8 mouse cellular contexts compared by ENCODE assay signal in genomic region chr11:62550727-62551225, GRCm38 (mm10). TPM values are rescaled to one million over a fixed set of nuclear protein-coding genes. Genes with fewer than 3 reads are reported as not detected.
DNase-seq lines count a peak whose midpoint lies in the region; ATAC-seq and TF ChIP-seq lines count a peak whose summit lies in the region.

Gene Ubb (plus strand): TSS chr11:62551171.

- TF ChIP-seq RAD21 in CH12.LX (IDR thresholded peaks at IDR 0.05; ENCODE audit: low read depth, low read length) = no peak

- peaks cover 5 to 35% of the 10 kb centered on the region in 2 experiments for H3K4me1 ChIP-seq in CH12.LX (ENCODE audit: control insufficient read depth in 1 of 2, insufficient read depth in 2 of 2)
- H3K4me1 ChIP-seq in forebrain, embryonic 12.5 days = peaks cover 40% of the 10 kb centered on the region
- peaks cover 26% of the 10 kb centered on the region for H3K4me1 ChIP-seq in heart, postnatal 0 days (ENCODE audit: control insufficient read depth, insufficient read depth)
- peaks cover 28% of the 10 kb centered on the region for H3K4me1 ChIP-seq in liver, embryonic 16.5 days (ENCODE audit: control insufficient read depth, low read depth, low read length)
- peaks cover 45% of the 10 kb centered on the region for H3K4me1 ChIP-seq in neural tube, embryonic 13.5 days (replicated peaks)
- H3K4me1 ChIP-seq in testis, adult 2 months (ENCODE audit: control insufficient read depth, insufficient read depth, low read length) = 0 out of 2 replicates have a peak, but pooled peaks cover 2% of the 10 kb centered on the region

- peak within 1 kb of the TSS; percentile 55 for H3K4me2 ChIP-seq in CH12.LX (ENCODE audit: insufficient read depth, low read depth, poor library complexity, severe bottlenecking)
- peak within 1 kb of the TSS; percentile 55 for H3K4me2 ChIP-seq in forebrain, embryonic 12.5 days
- H3K4me2 ChIP-seq in heart, postnatal 0 days (ENCODE audit: low read depth, low read length) = peak within 1 kb of the TSS; percentile 94
- H3K4me2 ChIP-seq in liver, embryonic 16.5 days (ENCODE audit: low read depth, low read length) = peak within 1 kb of the TSS; percentile 93
- peak within 1 kb of the TSS; percentile 83 for H3K4me2 ChIP-seq in neural tube, embryonic 13.5 days

- TF ChIP-seq CTCF in CH12.LX (conservative IDR thresholded peaks at IDR 0.05 in 1 of 2, IDR thresholded peaks at IDR 0.05 in 1 of 2; ENCODE audit: low read depth in 2 of 2, low read length in 2 of 2) = no peak
- no peak for TF ChIP-seq CTCF in heart, postnatal 0 days (IDR thresholded peaks at IDR 0.05; ENCODE audit: low read depth)
- TF ChIP-seq CTCF in testis, adult 2 months (IDR thresholded peaks at IDR 0.05; ENCODE audit: control insufficient read depth, insufficient read depth, insufficient replicate concordance, low read depth, low read length) = no peak

- peak; percentile 100 for DNase-seq in CH12.LX (ENCODE audit: extremely low read depth)
- DNase-seq in c-Kit-positive CD71-positive TER-119-positive erythroid progenitor cells, embryonic 14.5 days (ENCODE audit: low spot score) = peak; percentile 99
- peak; percentile 100 for DNase-seq in heart, postnatal 0 days (ENCODE audit: low spot score)
- DNase-seq in kidney, postnatal 4 days = peak; percentile 99 to 100

- H3K9me3 ChIP-seq in CH12.LX (replicated peaks; ENCODE audit: low read length) = no peaks in the 10 kb centered on the region
- H3K9me3 ChIP-seq in forebrain, embryonic 12.5 days = no peaks in the 10 kb centered on the region
- no peaks in the 10 kb centered on the region for H3K9me3 ChIP-seq in heart, postnatal 0 days (replicated peaks; ENCODE audit: control insufficient read depth, low read length)
- H3K9me3 ChIP-seq in liver, embryonic 16.5 days (replicated peaks; ENCODE audit: control insufficient read depth, low read length) = no peaks in the 10 kb centered on the region
- H3K9me3 ChIP-seq in neural tube, embryonic 13.5 days = no peaks in the 10 kb centered on the region

- dilution Hi-C loops in CH12.LX (cut with MboI; ENCODE audit: extremely low pct_ligation_motif_present, extremely low pct_unique_long_range_greater_than_20kb, low sequenced_read_pairs) = no loop called here

- peak within 1 kb of the TSS; percentile 99 for H3K9ac ChIP-seq in CH12.LX (ENCODE audit: insufficient read depth, low read depth)
- H3K9ac ChIP-seq in forebrain, embryonic 12.5 days = peak within 1 kb of the TSS; percentile 82
- peak within 1 kb of the TSS; percentile 92 for H3K9ac ChIP-seq in heart, postnatal 0 days (replicated peaks; ENCODE audit: low read depth, low read length)
- H3K9ac ChIP-seq in liver, embryonic 16.5 days (ENCODE audit: low read depth, low read length) = peak within 1 kb of the TSS; percentile 90
- H3K9ac ChIP-seq in neural tube, embryonic 13.5 days = peak within 1 kb of the TSS; percentile 95

- in situ Hi-C loops in CH12.LX (cut with MboI; ENCODE audit: low pct_ligation_motif_present, low pct_unique_long_range_greater_than_20kb, low sequenced_read_pairs) = no loop called here

- H3K27ac ChIP-seq in CH12.LX (ENCODE audit: insufficient read depth, low read depth) = peak within 1 kb of the TSS; percentile 84
- H3K27ac ChIP-seq in forebrain, embryonic 12.5 days = peak within 1 kb of the TSS; percentile 96
- peak within 1 kb of the TSS; percentile 99 for H3K27ac ChIP-seq in heart, postnatal 0 days (ENCODE audit: low read depth)
- peak within 1 kb of the TSS; percentile 97 for H3K27ac ChIP-seq in liver, embryonic 16.5 days (ENCODE audit: low read length)
- peak within 1 kb of the TSS; percentile 99 for H3K27ac ChIP-seq in neural tube, embryonic 13.5 days (replicated peaks)
- peak within 1 kb of the TSS; percentile 100 for H3K27ac ChIP-seq in testis, adult 2 months (ENCODE audit: control insufficient read depth, insufficient read depth, low read depth, low read length)

- H3K79me2 ChIP-seq in CH12.LX (replicated peaks; ENCODE audit: control insufficient read depth, extremely low read depth, insufficient read depth, poor library complexity, severe bottlenecking) = peaks cover 31% of the 10 kb centered on the region

- peaks cover 18 to 30% of the 10 kb centered on the region in 2 experiments for H3K36me3 ChIP-seq in CH12.LX (replicated peaks in 1 of 2; ENCODE audit: control insufficient read depth in 1 of 2, insufficient read depth in 1 of 2, low read length in 1 of 2)
- H3K36me3 ChIP-seq in forebrain, embryonic 12.5 days (replicated peaks) = peaks cover 28% of the 10 kb centered on the region
- peaks cover 18% of the 10 kb centered on the region for H3K36me3 ChIP-seq in heart, postnatal 0 days (replicated peaks; ENCODE audit: control insufficient read depth, insufficient read depth, low read length)
- H3K36me3 ChIP-seq in liver, embryonic 16.5 days (ENCODE audit: control insufficient read depth, insufficient read depth) = peaks cover 26% of the 10 kb centered on the region
- peaks cover 28% of the 10 kb centered on the region for H3K36me3 ChIP-seq in neural tube, embryonic 13.5 days
- H3K36me3 ChIP-seq in testis, adult 2 months (ENCODE audit: control insufficient read depth, insufficient read depth, low read length) = no peaks in the 10 kb centered on the region

- H3K4me3 ChIP-seq in CH12.LX (replicated peaks in 1 of 3; ENCODE audit: low read depth in 2 of 3, low read length in 2 of 3, poor library complexity in 1 of 3) = peak within 1 kb of the TSS; percentile 76 to 90 (median 77)
- H3K4me3 ChIP-seq in forebrain, embryonic 12.5 days (replicated peaks) = peak within 1 kb of the TSS; percentile 67
- H3K4me3 ChIP-seq in heart, postnatal 0 days (ENCODE audit: low read depth, low read length) = peak within 1 kb of the TSS; percentile 77
- H3K4me3 ChIP-seq in liver, embryonic 16.5 days (ENCODE audit: low read depth, low read length) = peak within 1 kb of the TSS; percentile 78
- H3K4me3 ChIP-seq in neural tube, embryonic 13.5 days = peak within 1 kb of the TSS; percentile 65
- peak within 1 kb of the TSS; percentile 100 for H3K4me3 ChIP-seq in testis, adult 2 months (ENCODE audit: control insufficient read depth, low read depth, low read length)

- peak; percentile 41; the same call in 1 of the 2 replicates for TF ChIP-seq POLR2A in CH12.LX (IDR thresholded peaks at IDR 0.05; ENCODE audit: low read depth, low read length)
- peak; percentile 83; the same call in 1 of the 2 replicates for TF ChIP-seq POLR2A in testis, adult 2 months (IDR thresholded peaks at IDR 0.05; ENCODE audit: control insufficient read depth, low read depth, low read length)

- peak; percentile 96 for ATAC-seq in forebrain, embryonic 12.5 days (ENCODE audit: low FRiP score)
- ATAC-seq in heart, postnatal 0 days (ENCODE audit: insufficient read depth, low read depth) = peak; percentile 96
- peak; percentile 94 for ATAC-seq in liver, embryonic 16.5 days (ENCODE audit: low read depth)
- peak; percentile 98 for ATAC-seq in neural tube, embryonic 13.5 days (ENCODE audit: low read depth)

- under 1% methylated on average over 40 of the region's 40 CpGs for WGBS in forebrain, embryonic 12.5 days
- WGBS in heart, postnatal 0 days = under 1% methylated on average over 40 of the region's 40 CpGs
- under 1% methylated on average over 40 of the region's 40 CpGs for WGBS in liver, embryonic 16.5 days (ENCODE audit: insufficient replicate concordance)
- under 1% methylated on average over 40 of the region's 40 CpGs for WGBS in neural tube, embryonic 13.5 days

- H3K27me3 ChIP-seq in CH12.LX (replicated peaks) = no peaks in the 10 kb centered on the region
- H3K27me3 ChIP-seq in forebrain, embryonic 12.5 days = no peaks in the 10 kb centered on the region
- no peaks in the 10 kb centered on the region for H3K27me3 ChIP-seq in heart, postnatal 0 days (ENCODE audit: control insufficient read depth, insufficient read depth, low read length)
- H3K27me3 ChIP-seq in liver, embryonic 16.5 days (ENCODE audit: control insufficient read depth, insufficient read depth, low read depth, low read length) = no peaks in the 10 kb centered on the region
- H3K27me3 ChIP-seq in neural tube, embryonic 13.5 days = no peaks in the 10 kb centered on the region
- no peaks in the 10 kb centered on the region for H3K27me3 ChIP-seq in testis, adult 2 months (ENCODE audit: control insufficient read depth, insufficient read depth, low read length)

- TF ChIP-seq EP300 in CH12.LX (IDR thresholded peaks at IDR 0.05; ENCODE audit: low read length) = no peak
- no peak for TF ChIP-seq EP300 in heart, postnatal 0 days (IDR thresholded peaks at IDR 0.05; ENCODE audit: low read depth)

TF ChIP-seq in CH12.LX, 34 proteins besides CTCF, POLR2A, EP300 and RAD21 (continues in another document):
- TF ChIP-seq ELF1 (IDR thresholded peaks at IDR 0.05; ENCODE audit: low read depth, low read length) (peak; percentile 86), POLR2AphosphoS2 (IDR thresholded peaks at IDR 0.05; ENCODE audit: low read depth, low read length) (peak; percentile 86; the same call in 1 of the 2 replicates), ZC3H11A (IDR thresholded peaks at IDR 0.05; ENCODE audit: low read depth, low read length) (no peak), MAX (IDR thresholded peaks at IDR 0.05; ENCODE audit: low read length) (no peak; the same call in 1 of the 2 replicates), USF1 (IDR thresholded peaks at IDR 0.05; ENCODE audit: low read depth, low read length) (no peak), JUND (conservative IDR thresholded peaks at IDR 0.05; ENCODE audit: low read depth, low read length) (no peak), NRF1 (IDR thresholded peaks at IDR 0.05; ENCODE audit: low read depth, low read length) (peak; percentile 98), MAFK (IDR thresholded peaks at IDR 0.05; ENCODE audit: insufficient replicate concordance, low read length) (no peak), UBTF (IDR thresholded peaks at IDR 0.05; ENCODE audit: low read depth, low read length) (0 out of 2 replicates have a peak, but pooled peaks have one; percentile 65), RCOR1 (conservative IDR thresholded peaks at IDR 0.05; ENCODE audit: low read depth, low read length) (no peak; the same call in 1 of the 2 replicates), MXI1 (IDR thresholded peaks at IDR 0.05; ENCODE audit: low read depth, low read length) (peak; percentile 92), ZMIZ1 (IDR thresholded peaks at IDR 0.05; ENCODE audit: low read depth, low read length) (peak; percentile 60; the same call in 1 of the 2 replicates)

RNA-seq across cellular contexts. Expression of gene Ubb, which starts in this region (rescaled TPM):
- 2,030 and 2,098 TPM in 2 replicates for total RNA-seq in CH12.LX (2012; rRNA removed)
- 929 and 1,092 TPM in 2 replicates for total RNA-seq in CH12.LX (2014; rRNA removed)
- 1,487 and 1,562 TPM in 2 replicates for polyA plus RNA-seq in CH12.LX (2012; ENCODE audit: insufficient read length, low read depth)
- 3,704 and 3,828 TPM in 2 replicates for polyA plus RNA-seq in forebrain, embryonic 12.5 days (2016; fragmentation: Nextera tagmentation; extraction: Ambion mirVana)
- 704 and 828 TPM in 2 replicates for total RNA-seq in heart, postnatal 0 days (2014; rRNA removed; ENCODE audit: low replicate concordance)
- polyA plus RNA-seq in heart, postnatal 0 days (2015; fragmentation: Nextera tagmentation; extraction: Ambion mirVana) = 1,871 and 2,053 TPM in 2 replicates
- polyA plus RNA-seq in liver, embryonic 16.5 days (2015; fragmentation: Nextera tagmentation; extraction: Ambion mirVana) = 1,628 and 1,645 TPM in 2 replicates
- 4,310 and 4,558 TPM in 2 replicates for polyA plus RNA-seq in neural tube, embryonic 13.5 days (2015; fragmentation: Nextera tagmentation; extraction: Ambion mirVana)
- polyA plus RNA-seq in testis, adult 2 months (2012; rRNA removed) = 5,144 and 5,757 TPM in 2 replicates

Comparison
In these comparisons a context has a peak if more than half of its experiments do, and no peak if none do; other contexts are left out.
1. Peak in every context shown above with its lines: DNase-seq, ATAC-seq, H3K4me3 ChIP-seq and H3K27ac ChIP-seq.